Mouse (Mus musculus) lung, embryonic 16.5 days (tissue): ENCODE measurements around the gene Acsm1. TPM values are rescaled to one million over a fixed set of nuclear protein-coding genes. Genes with fewer than 3 reads are reported as not detected.

Experiments used
- polyA plus RNA-seq: library from polyadenylated mRNA; unstranded; fragments of >200 nt; fragmentation: Nextera tagmentation; extraction: Ambion mirVana; gene quantifications from 2 replicates; pipeline ENCODE4 v1.2.1, GENCODE M21; 2015

Gene Acsm1
- polyA plus RNA-seq, 1 experiment from 2014 or later, result 4.3 TPM

Other genes with a start within 250 kb of the Acsm1 start
- 0.08 TPM in 1 of 2 replicates, not detected in the other for gene Gp2, start 147.7 kb upstream of the Acsm1 start, polyA plus RNA-seq
- not detected in 2 replicates for gene Umod, start 127.7 kb upstream of the Acsm1 start, polyA plus RNA-seq
- gene Acsm5, start 87.6 kb upstream of the Acsm1 start, polyA plus RNA-seq, result not detected in 2 replicates
- gene Pdilt, start 83.5 kb upstream of the Acsm1 start, polyA plus RNA-seq, result not detected in 2 replicates
- not detected in 2 replicates for gene Acsm2, start 52.7 kb upstream of the Acsm1 start, polyA plus RNA-seq
- gene Acsm4, start 83.0 kb downstream of the Acsm1 start, polyA plus RNA-seq, result not detected in 2 replicates
- gene Thumpd1, start 113.8 kb downstream of the Acsm1 start, polyA plus RNA-seq, result 60.3 and 60.6 TPM in 2 replicates
- 0.21 and 0.43 TPM in 2 replicates for gene Acsm3, start 153.9 kb downstream of the Acsm1 start, polyA plus RNA-seq
- 26.2 and 29.1 TPM in 2 replicates for gene Rexo5, start 187.0 kb downstream of the Acsm1 start, polyA plus RNA-seq
- gene Eri2, start 187.0 kb downstream of the Acsm1 start, polyA plus RNA-seq, result 25.6 and 29.5 TPM in 2 replicates